Mouse (Mus musculus): ENCODE measurements around the gene Ntn3.

GRCm38 (mm10) chr17:24206451-24207351, 2.6 kb downstream of the Ntn3 start:
- TF ChIP-seq CTCF (IDR thresholded peaks at IDR 0.05), result peak; percentile 25
- TF ChIP-seq POLR2A (IDR thresholded peaks at IDR 0.05; ENCODE audit: insufficient read depth, low read depth, low read length), result no peak
- TF ChIP-seq EP300 (IDR thresholded peaks at IDR 0.05; ENCODE audit: insufficient read depth, low read depth, low read length), result no peak
